Mouse (Mus musculus): ENCODE results near the gene Olfr1302.

The Olfr1302 gene

DNA sequence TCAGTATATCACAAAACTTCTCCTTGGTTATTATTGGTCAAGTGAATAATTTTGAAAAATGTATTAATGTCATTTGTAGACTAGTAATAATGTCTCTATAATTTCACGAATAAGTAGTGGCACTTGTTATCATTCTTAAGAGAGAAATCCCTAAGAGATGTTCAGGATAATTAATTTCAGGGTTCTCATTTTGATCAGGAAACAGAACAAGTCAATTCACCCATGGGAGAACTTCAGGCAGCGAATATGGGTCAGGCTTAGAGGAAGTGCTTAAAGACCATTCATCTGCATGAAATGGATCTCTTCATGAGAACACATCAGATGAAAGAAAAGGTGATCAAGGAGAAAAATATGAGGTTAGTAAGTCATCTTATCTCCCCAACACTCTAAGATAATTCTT lies at the start of gene Olfr1302:
Gene Olfr1302, plus strand, starts transcription at position 301 of the 400 bp plus-strand sequence.
- DNase-seq (ENCODE audit: low read depth, low spot score) = no peak

- DNase-seq (ENCODE audit: low read depth, low spot score) = no peak
These were observed 26.5 kb upstream of the Olfr1302 start, which contains the start of gene Olfr1301 for GRCm38 (mm10) chr2:111750706-111751105. Gene Olfr1301, plus strand, starts transcription at chr2:111751006.

- DNase-seq (ENCODE audit: low read depth, low spot score) = no peak
These were observed 35.7 kb downstream of the Olfr1302 start for GRCm38 (mm10) chr2:111812936-111813335.

DNA sequence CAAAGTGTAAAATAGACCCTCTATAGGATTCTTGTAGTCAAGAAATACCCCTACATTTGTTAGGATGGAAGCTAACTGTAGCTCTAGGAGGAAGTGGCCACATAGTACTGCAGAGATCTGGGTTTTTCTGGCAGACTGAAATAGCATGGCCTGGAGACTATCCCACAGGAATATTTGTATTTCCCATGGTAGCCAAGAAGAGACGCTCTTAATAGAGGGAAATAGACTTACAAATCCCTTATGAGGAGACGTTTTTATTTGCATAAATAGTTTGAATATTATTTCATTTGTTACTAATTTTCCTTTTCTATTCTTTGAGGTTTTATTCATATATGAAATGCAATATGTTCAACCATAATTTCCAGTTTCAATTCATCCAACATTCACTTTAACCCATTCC lies 43.0 kb downstream of the Olfr1302 start, which contains the start of gene Olfr1303:
Gene Olfr1303, minus strand, starts transcription at position 101 of the 400 bp plus-strand sequence.
- no peak for DNase-seq (ENCODE audit: low read depth, low spot score)
